Mouse (Mus musculus): ENCODE results near the gene Crtc2. TPM values are rescaled to one million over a fixed set of nuclear protein-coding genes. Genes with fewer than 3 reads are reported as not detected.

Crtc2 gene
- total and polyA plus RNA-seq, 2 experiments from 2014 or later = 14.7 to 17.2 TPM

DNA sequence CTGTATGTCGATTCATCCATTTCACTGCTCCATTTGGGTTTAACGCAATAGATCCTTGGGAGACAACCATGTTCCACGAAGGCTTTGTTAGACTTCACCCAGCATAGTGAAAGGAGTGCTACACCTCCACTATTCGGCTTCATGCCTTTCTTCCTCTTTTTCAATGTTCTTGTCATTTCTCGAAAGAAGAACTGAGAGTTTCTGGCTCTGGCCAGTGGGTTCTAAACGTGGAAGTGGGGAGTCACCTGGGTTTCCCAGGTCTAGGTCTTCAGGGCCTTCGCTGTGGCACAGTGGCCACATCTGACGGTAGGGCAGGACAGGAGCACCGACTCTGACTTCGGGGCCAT, 10.7 kb downstream of the Crtc2 start:
- Histone ChIP-seq H3K4me1 (ENCODE audit: insufficient read depth) (peaks cover 7% of the 10 kb centered on the region), H3K4me2 (ENCODE audit: low read depth) (peak overlapping the region; percentile 93), H3K9ac (peak overlapping the region; percentile 88), H3K4me3 (ENCODE audit: low read depth, low read length) (peak overlapping the region; percentile 94), H3K9me3 (ENCODE audit: low read length) (no peaks in the 10 kb centered on the region), H3K27ac (ENCODE audit: low read depth, low read length) (peak overlapping the region; percentile 91), H3K36me3 (ENCODE audit: insufficient read depth) (peaks cover 52% of the 10 kb centered on the region), H3K27me3 (ENCODE audit: insufficient read depth, low read length) (no peaks in the 10 kb centered on the region)
- 34% methylated on average over 10 of the region's 10 CpGs for WGBS
- no peak for ATAC-seq
- no peak for DNase-seq
- TF ChIP-seq CTCF (IDR thresholded peaks at IDR 0.05; ENCODE audit: low read depth) = no peak

DNA sequence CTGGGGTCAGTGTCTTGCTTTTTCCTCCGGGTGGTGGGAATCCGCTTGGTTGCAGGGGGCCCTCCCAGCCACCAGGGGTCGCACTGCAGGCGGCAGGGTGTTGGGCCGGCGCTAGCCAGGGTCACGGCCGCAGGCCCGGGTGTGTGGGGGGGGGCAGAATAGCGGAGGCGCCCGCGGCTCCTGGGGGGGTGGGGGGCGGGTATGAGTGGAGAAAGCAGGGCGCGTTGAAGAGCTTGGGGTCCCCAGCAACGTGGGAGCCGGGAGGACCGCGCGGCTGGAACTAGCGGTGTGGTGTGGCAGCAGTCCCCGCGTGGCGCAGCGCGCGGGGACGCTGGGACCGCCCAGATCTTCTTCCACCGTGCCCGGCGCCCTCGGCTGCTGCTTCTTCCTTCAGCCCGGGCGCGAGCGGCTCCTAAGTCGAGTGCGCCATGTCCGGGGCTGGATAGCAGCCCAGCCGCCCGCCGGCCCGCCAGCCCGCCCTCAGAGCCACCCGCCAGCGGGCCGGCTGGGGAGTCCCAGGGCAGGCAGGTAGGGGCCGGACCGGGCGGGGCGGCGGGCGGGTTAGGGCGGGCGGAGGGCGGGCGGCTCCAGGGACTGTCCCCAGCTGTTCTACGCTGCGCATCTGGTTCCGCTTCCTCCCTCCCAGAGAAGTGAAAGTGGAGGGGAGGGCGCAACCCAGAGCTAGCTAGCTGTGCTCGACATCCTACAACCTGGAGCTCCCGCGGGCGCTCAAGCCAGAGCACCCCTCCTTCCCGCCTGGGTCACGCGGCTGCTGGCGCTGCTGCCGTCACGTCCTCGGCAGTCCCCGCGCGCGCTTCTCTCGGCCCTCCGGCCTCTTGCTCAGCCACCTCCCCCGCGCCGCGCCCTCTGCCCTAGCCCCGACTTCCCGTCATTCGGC, 11.3 kb downstream of the Crtc2 start, which contains the start of gene Dennd4b:
Dennd4b (plus strand) TSS at position 152 of the 898 bp plus-strand sequence.
- no peaks in the 10 kb centered on the region for H3K27me3 ChIP-seq (ENCODE audit: insufficient read depth, low read length)
- peaks cover 7% of the 10 kb centered on the region for H3K4me1 ChIP-seq (ENCODE audit: insufficient read depth)
- TF ChIP-seq CTCF (IDR thresholded peaks at IDR 0.05; ENCODE audit: low read depth) = peak; percentile 88
- H3K9me3 ChIP-seq (ENCODE audit: low read length) = no peaks in the 10 kb centered on the region
- peak within 1 kb of the TSS; percentile 88 for H3K9ac ChIP-seq
- peaks cover 46% of the 10 kb centered on the region for H3K36me3 ChIP-seq (ENCODE audit: insufficient read depth)
- H3K27ac ChIP-seq (ENCODE audit: low read depth, low read length) = peak within 1 kb of the TSS; percentile 91
- ATAC-seq = peak; percentile 87
- H3K4me2 ChIP-seq (ENCODE audit: low read depth) = peak within 1 kb of the TSS; percentile 93
- H3K4me3 ChIP-seq (ENCODE audit: low read depth, low read length) = peak within 1 kb of the TSS; percentile 94
- DNase-seq = peak; percentile 85
- WGBS = 0% methylated on average over 72 of the region's 87 CpGs

GRCm38 (mm10) chr3:90265932-90266741, 12.2 kb downstream of the Crtc2 start:
- Histone ChIP-seq H3K4me1 (ENCODE audit: insufficient read depth) (peaks cover 7% of the 10 kb centered on the region), H3K27ac (ENCODE audit: low read depth, low read length) (peak overlapping the region; percentile 91), H3K4me2 (ENCODE audit: low read depth) (peak overlapping the region; percentile 93), H3K4me3 (ENCODE audit: low read depth, low read length) (peak overlapping the region; percentile 94), H3K27me3 (ENCODE audit: insufficient read depth, low read length) (no peaks in the 10 kb centered on the region), H3K9me3 (ENCODE audit: low read length) (no peaks in the 10 kb centered on the region), H3K36me3 (ENCODE audit: insufficient read depth) (peaks cover 45% of the 10 kb centered on the region), H3K9ac (peak overlapping the region; percentile 88)
- WGBS = 26% methylated on average over 16 of the region's 16 CpGs
- TF ChIP-seq CTCF (IDR thresholded peaks at IDR 0.05; ENCODE audit: low read depth) = no peak
- ATAC-seq (peak; percentile 18), DNase-seq (no peak)

GRCm38 (mm10) chr3:90266901-90267775, 13.2 kb downstream of the Crtc2 start:
- TF ChIP-seq CTCF (IDR thresholded peaks at IDR 0.05; ENCODE audit: low read depth) = no peak
- Histone ChIP-seq H3K27ac (ENCODE audit: low read depth, low read length) (no peak overlapping the region), H3K27me3 (ENCODE audit: insufficient read depth, low read length) (no peaks in the 10 kb centered on the region), H3K36me3 (ENCODE audit: insufficient read depth) (peaks cover 41% of the 10 kb centered on the region), H3K9ac (no peak overlapping the region), H3K4me3 (ENCODE audit: low read depth, low read length) (no peak overlapping the region), H3K9me3 (ENCODE audit: low read length) (no peaks in the 10 kb centered on the region), H3K4me2 (ENCODE audit: low read depth) (no peak overlapping the region), H3K4me1 (ENCODE audit: insufficient read depth) (peaks cover 7% of the 10 kb centered on the region)
- WGBS = 91% methylated on average over 20 of the region's 20 CpGs
- no peak for ATAC-seq
- DNase-seq = no peak

DNA sequence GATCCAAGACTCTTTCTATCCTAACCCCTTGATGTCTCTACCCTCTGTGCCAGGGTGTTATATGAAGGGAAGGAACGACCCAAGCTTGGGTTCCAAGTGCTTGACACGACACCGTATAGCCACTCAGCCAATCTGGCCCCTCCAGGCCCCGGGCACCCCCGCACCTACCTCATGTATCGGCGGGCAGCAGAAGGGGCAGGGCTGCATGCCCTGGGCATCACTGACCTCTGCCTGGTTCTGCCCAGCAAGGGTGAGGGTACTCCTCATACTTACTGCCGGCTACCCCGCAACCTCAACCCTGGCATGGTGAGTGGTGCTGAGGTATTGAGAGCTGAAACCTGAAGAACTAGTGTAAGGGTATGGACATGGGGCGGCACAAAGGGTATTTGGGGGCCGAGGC, 14.2 kb downstream of the Crtc2 start:
- WGBS = 97% methylated on average over 11 of the region's 11 CpGs
- Histone ChIP-seq H3K4me3 (ENCODE audit: low read depth, low read length) (no peak overlapping the region), H3K9ac (no peak overlapping the region), H3K4me1 (ENCODE audit: insufficient read depth) (peaks cover 7% of the 10 kb centered on the region), H3K27me3 (ENCODE audit: insufficient read depth, low read length) (no peaks in the 10 kb centered on the region), H3K36me3 (ENCODE audit: insufficient read depth) (peaks cover 41% of the 10 kb centered on the region), H3K9me3 (ENCODE audit: low read length) (no peaks in the 10 kb centered on the region), H3K4me2 (ENCODE audit: low read depth) (no peak overlapping the region), H3K27ac (ENCODE audit: low read depth, low read length) (no peak overlapping the region)
- DNase-seq (no peak), ATAC-seq (no peak)
- no peak for TF ChIP-seq CTCF (IDR thresholded peaks at IDR 0.05; ENCODE audit: low read depth)

GRCm38 (mm10) chr3:90268971-90269370, 15.0 kb downstream of the Crtc2 start:
- Histone ChIP-seq H3K27ac (ENCODE audit: low read depth, low read length) (no peak overlapping the region), H3K27me3 (ENCODE audit: insufficient read depth, low read length) (no peaks in the 10 kb centered on the region), H3K4me2 (ENCODE audit: low read depth) (no peak overlapping the region), H3K4me1 (ENCODE audit: insufficient read depth) (peaks cover 7% of the 10 kb centered on the region), H3K9me3 (ENCODE audit: low read length) (no peaks in the 10 kb centered on the region), H3K36me3 (ENCODE audit: insufficient read depth) (peaks cover 41% of the 10 kb centered on the region), H3K4me3 (ENCODE audit: low read depth, low read length) (no peak overlapping the region), H3K9ac (no peak overlapping the region)
- ATAC-seq (no peak), DNase-seq (no peak)
- WGBS = 88% methylated on average over 16 of the region's 16 CpGs
- TF ChIP-seq CTCF (IDR thresholded peaks at IDR 0.05; ENCODE audit: low read depth) = no peak

Data from forebrain, postnatal 0 days (tissue).